16 mouse cellular contexts compared by ENCODE assay signal in genomic region chr3:25240196-25240595, GRCm38 (mm10).
"Had no signal": no experiment of that assay in that cellular context is flagged by ENCODE, and none has a peak within 500 bp of the region (broad histone marks: within the 10 kb centered on the region; RNA-seq: fewer than 3 reads in every experiment).

No protein-coding gene starts in this region.

- H3K9ac ChIP-seq: limb, embryonic 12.5 days; liver, embryonic 13.5 days; liver, postnatal 0 days; lung, embryonic 15.5 days; neural tube, embryonic 15.5 days had no signal

- H3K9me3 ChIP-seq: limb, embryonic 12.5 days; lung, embryonic 15.5 days had no signal

- H3K4me1 ChIP-seq: limb, embryonic 12.5 days; liver, embryonic 13.5 days; lung, embryonic 15.5 days; neural tube, embryonic 15.5 days had no signal

- H3K36me3 ChIP-seq: limb, embryonic 12.5 days; liver, embryonic 13.5 days; lung, embryonic 15.5 days; neural tube, embryonic 15.5 days had no signal

- H3K4me3 ChIP-seq: layer of hippocampus, adult 2 months; limb, embryonic 12.5 days; liver, embryonic 13.5 days; lung, embryonic 15.5 days; myocyte; neural tube, embryonic 15.5 days had no signal

- DNase-seq: kidney, postnatal 10 days; kidney, postnatal 4 days; liver; liver, embryonic 13.5 days; liver, postnatal 0 days; lung, postnatal 14 days; midbrain, embryonic 14.5 days; right cerebral cortex, adult 18-20 months; thymus, postnatal 25 days had no signal

- H3K27me3 ChIP-seq: limb, embryonic 12.5 days; liver, embryonic 13.5 days; lung, embryonic 15.5 days; neural tube, embryonic 15.5 days had no signal

- ATAC-seq: liver, postnatal 0 days had no signal

- H3K4me2 ChIP-seq: limb, embryonic 12.5 days; liver, embryonic 13.5 days; lung, embryonic 15.5 days; neural tube, embryonic 15.5 days had no signal

- H3K27ac ChIP-seq: layer of hippocampus, adult 2 months; limb, embryonic 12.5 days; liver, embryonic 13.5 days; lung, embryonic 15.5 days; macrophage; neural tube, embryonic 15.5 days; stomach, postnatal 0 days had no signal
